Mouse (Mus musculus) embryonic facial prominence, embryonic 14.5 days (tissue): ENCODE measurements around the gene Crabp2. TPM values are rescaled to one million over a fixed set of nuclear protein-coding genes. Genes with fewer than 3 reads are reported as not detected.

Source experiments
- ATAC-seq: fragments of 200-750 bp; cut with Nextera tagmentation; 2 replicates; pipeline ENCODE4 v1.8.0; 2017; ENCODE audit warnings: low read depth, moderate number of reproducible peaks, moderate TSS enrichment
- DNase-seq: peaks from one replicate; pipeline ENCODE4 v3.0.0-alpha.2; 2015; ENCODE audit warnings: low spot score
- H3K27ac ChIP-seq: fragments of 300-500 bp; sonication (generic); replicated peaks from 2 replicates; pipeline ENCODE4 v1.5.1; 2014; ENCODE audit warnings: low read depth, mild to moderate bottlenecking, low read length, moderate library complexity
- H3K27me3 ChIP-seq: fragments of 300-500 bp; sonication (generic); replicated peaks from 2 replicates; pipeline ENCODE4 v1.6.1; 2014; ENCODE audit warnings: low read length; ENCODE audit not compliant: control insufficient read depth, insufficient read depth
- H3K36me3 ChIP-seq: fragments of 300-500 bp; sonication (generic); 2 replicates; pipeline ENCODE4 v1.6.1; 2014; ENCODE audit warnings: low read length, mixed read lengths; ENCODE audit not compliant: control insufficient read depth, insufficient read depth
- H3K4me1 ChIP-seq: fragments of 300-500 bp; sonication (generic); 2 replicates; pipeline ENCODE4 v1.6.1; 2014; ENCODE audit warnings: antibody characterized with exemption, low read length; ENCODE audit not compliant: control insufficient read depth, insufficient read depth
- H3K4me2 ChIP-seq: fragments of 300-500 bp; sonication (generic); 2 replicates; pipeline ENCODE4 v1.6.1; 2014; ENCODE audit warnings: low read depth, mild to moderate bottlenecking, low read length, moderate library complexity, mixed read lengths
- H3K4me3 ChIP-seq: fragments of 300-500 bp; sonication (generic); 2 replicates; pipeline ENCODE4 v1.5.1; 2014; ENCODE audit warnings: low read depth, mild to moderate bottlenecking, low read length
- H3K9ac ChIP-seq: fragments of 300-500 bp; sonication (generic); 2 replicates; pipeline ENCODE4 v1.6.1; 2014; ENCODE audit warnings: low read depth, mild to moderate bottlenecking, low read length, moderate library complexity, mixed read lengths
- H3K9me3 ChIP-seq: fragments of 300-500 bp; sonication (generic); 2 replicates; pipeline ENCODE4 v1.6.1; 2016; ENCODE audit warnings: low read length; ENCODE audit not compliant: control insufficient read depth
- WGBS: fragments of 180-500 bp; shearing (Covaris S2); extraction: QIAGEN DNeasy Blood & Tissue Kit; methylation state at CpG from one replicate; pipeline ENCODE4 v1.1.7; 2014; 5-methylcytosine and 5-hydroxymethylcytosine counted together
- polyA plus RNA-seq: library from polyadenylated mRNA; unstranded; fragments of >200 nt; fragmentation: Nextera tagmentation; extraction: Ambion mirVana; gene quantifications from 2 replicates; pipeline ENCODE4 v1.2.1, GENCODE M21; 2014

The Crabp2 gene
- polyA plus RNA-seq, 1 experiment from 2014 or later = 145 TPM

GRCm38 (mm10) chr3:87971489-87972202 is 23.2 kb downstream of the Crabp2 start:
- peak overlapping the region; percentile 65 for H3K27ac ChIP-seq
- peaks cover 8% of the 10 kb centered on the region for H3K27me3 ChIP-seq
- peak overlapping the region; percentile 69 for H3K9ac ChIP-seq
- H3K4me3 ChIP-seq = peak overlapping the region; percentile 54
- no peak for DNase-seq
- peaks cover 32% of the 10 kb centered on the region for H3K4me1 ChIP-seq
- ATAC-seq = 0 out of 2 replicates have a peak, but pooled peaks have one; percentile 16
- H3K4me2 ChIP-seq = peak overlapping the region; percentile 95
- WGBS = 2% methylated on average over 31 of the region's 60 CpGs
- 0 out of 2 replicates have a peak, but pooled peaks cover 10% of the 10 kb centered on the region for H3K36me3 ChIP-seq
- no peaks in the 10 kb centered on the region for H3K9me3 ChIP-seq

- Histone ChIP-seq H3K36me3 (0 out of 2 replicates have a peak, but pooled peaks cover 10% of the 10 kb centered on the region), H3K4me2 (peak overlapping the region; percentile 95), H3K9me3 (no peaks in the 10 kb centered on the region), H3K4me3 (peak overlapping the region; percentile 54), H3K9ac (peak overlapping the region; percentile 69), H3K27me3 (peaks cover 8% of the 10 kb centered on the region), H3K27ac (peak overlapping the region; percentile 65; the same call in 1 of the 2 replicates), H3K4me1 (peaks cover 32% of the 10 kb centered on the region)
- ATAC-seq (0 out of 2 replicates have a peak, but pooled peaks have one; percentile 20), DNase-seq (peak; percentile 65)
- WGBS = 7% methylated on average over 8 of the region's 8 CpGs
Measured at GRCm38 (mm10) chr3:87972203-87972664, 23.8 kb downstream of the Crabp2 start.

DNA sequence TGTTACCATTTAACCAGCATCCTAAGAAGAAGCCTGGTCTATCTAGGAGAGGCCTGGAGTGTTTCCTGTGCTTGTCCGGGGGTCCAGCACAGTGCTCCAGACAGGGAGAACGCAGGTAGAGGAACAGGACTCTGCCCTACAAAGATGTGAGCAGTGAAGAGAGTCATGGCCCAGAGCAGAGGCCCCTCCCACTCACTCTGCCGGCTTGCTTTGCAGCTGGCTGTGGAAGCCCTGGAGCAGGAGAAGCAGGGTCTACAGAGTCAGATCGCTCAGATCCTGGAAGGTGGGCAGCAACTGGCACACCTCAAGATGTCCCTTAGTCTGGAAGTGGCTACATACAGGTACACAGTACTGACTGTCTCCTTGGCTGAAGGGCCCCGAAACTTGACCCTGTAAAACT is 24.3 kb downstream of the Crabp2 start:
- Histone ChIP-seq H3K27ac (no peak overlapping the region), H3K4me2 (peak overlapping the region; percentile 95), H3K4me3 (peak overlapping the region; percentile 54), H3K36me3 (0 out of 2 replicates have a peak, but pooled peaks cover 10% of the 10 kb centered on the region), H3K9me3 (no peaks in the 10 kb centered on the region), H3K4me1 (peaks cover 32% of the 10 kb centered on the region), H3K27me3 (peaks cover 8% of the 10 kb centered on the region), H3K9ac (peak overlapping the region; percentile 69)
- WGBS = 24% methylated on average over 5 of the region's 5 CpGs
- ATAC-seq (peak; percentile 13; the same call in 1 of the 2 replicates), DNase-seq (no peak)

GRCm38 (mm10) chr3:87973593-87974380 is 25.3 kb downstream of the Crabp2 start:
- peak overlapping the region; percentile 69 for H3K9ac ChIP-seq
- no peaks in the 10 kb centered on the region for H3K9me3 ChIP-seq

GRCm38 (mm10) chr3:87974381-87974987 is 26.0 kb downstream of the Crabp2 start:
- Histone ChIP-seq H3K27ac (0 out of 2 replicates have a peak overlapping the region, but pooled peaks have one; percentile 11), H3K4me3 (peak overlapping the region; percentile 54; the same call in 1 of the 2 replicates), H3K9me3 (no peaks in the 10 kb centered on the region), H3K9ac (0 out of 2 replicates have a peak overlapping the region, but pooled peaks have one; percentile 5), H3K36me3 (0 out of 2 replicates have a peak, but pooled peaks cover 10% of the 10 kb centered on the region), H3K4me1 (peaks cover 32% of the 10 kb centered on the region), H3K27me3 (peaks cover 8% of the 10 kb centered on the region), H3K4me2 (peak overlapping the region; percentile 95)
- DNase-seq = peak; percentile 62
- ATAC-seq = peak; percentile 20; the same call in 1 of the 2 replicates
- WGBS = 23% methylated on average over 12 of the region's 12 CpGs

More at GRCm38 (mm10) chr3:87973593-87974380, 25.3 kb downstream of the Crabp2 start:
- peak overlapping the region; percentile 54 for H3K4me3 ChIP-seq
- 36% methylated on average over 14 of the region's 14 CpGs for WGBS
- H3K4me1 ChIP-seq = peaks cover 32% of the 10 kb centered on the region
- ATAC-seq = no peak; the same call in 1 of the 2 replicates
- H3K4me2 ChIP-seq = peak overlapping the region; percentile 95
- 0 out of 2 replicates have a peak, but pooled peaks cover 10% of the 10 kb centered on the region for H3K36me3 ChIP-seq
- H3K27ac ChIP-seq = 0 out of 2 replicates have a peak overlapping the region, but pooled peaks have one; percentile 11
- H3K27me3 ChIP-seq = peaks cover 8% of the 10 kb centered on the region
- no peak for DNase-seq

DNA sequence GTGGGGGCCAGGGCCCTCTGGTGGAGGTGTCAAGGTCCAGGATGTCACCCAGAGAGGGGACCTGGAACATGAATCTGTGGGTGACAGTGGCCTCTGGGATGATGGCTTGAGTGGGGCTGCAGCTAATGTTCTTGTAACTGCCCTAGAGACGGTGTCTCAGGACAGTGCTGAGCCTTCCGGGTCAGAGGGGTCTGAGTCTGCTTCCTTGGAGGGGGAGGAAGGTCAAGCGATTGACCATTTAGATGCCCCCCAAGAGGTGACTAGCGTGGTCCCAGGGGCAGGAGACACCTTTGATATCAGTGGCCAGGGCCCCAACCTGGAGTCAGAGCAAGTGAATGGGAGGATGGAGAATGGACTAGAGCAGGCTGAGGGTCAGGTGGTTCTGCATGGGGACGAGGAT is 31.0 kb downstream of the Crabp2 start:
- DNase-seq (no peak), ATAC-seq (no peak)
- no peak overlapping the region for H3K4me2 ChIP-seq
- no peak overlapping the region for H3K4me3 ChIP-seq
- H3K27ac ChIP-seq = no peak overlapping the region
- no peaks in the 10 kb centered on the region for H3K9me3 ChIP-seq
- no peaks in the 10 kb centered on the region for H3K27me3 ChIP-seq
- WGBS = 91% methylated on average over 5 of the region's 5 CpGs
- peaks cover 24% of the 10 kb centered on the region for H3K4me1 ChIP-seq
- H3K9ac ChIP-seq = no peak overlapping the region
- H3K36me3 ChIP-seq = 0 out of 2 replicates have a peak, but pooled peaks cover 10% of the 10 kb centered on the region

GRCm38 (mm10) chr3:87980085-87980484 is 31.6 kb downstream of the Crabp2 start:
- Histone ChIP-seq H3K9me3 (no peaks in the 10 kb centered on the region), H3K27ac (no peak overlapping the region), H3K9ac (no peak overlapping the region), H3K4me1 (peaks cover 25% of the 10 kb centered on the region), H3K4me3 (no peak overlapping the region), H3K36me3 (0 out of 2 replicates have a peak, but pooled peaks cover 10% of the 10 kb centered on the region), H3K27me3 (no peaks in the 10 kb centered on the region), H3K4me2 (no peak overlapping the region)
- no peak for DNase-seq
- WGBS = 44% methylated on average over 3 of the region's 3 CpGs
- ATAC-seq = no peak

DNA sequence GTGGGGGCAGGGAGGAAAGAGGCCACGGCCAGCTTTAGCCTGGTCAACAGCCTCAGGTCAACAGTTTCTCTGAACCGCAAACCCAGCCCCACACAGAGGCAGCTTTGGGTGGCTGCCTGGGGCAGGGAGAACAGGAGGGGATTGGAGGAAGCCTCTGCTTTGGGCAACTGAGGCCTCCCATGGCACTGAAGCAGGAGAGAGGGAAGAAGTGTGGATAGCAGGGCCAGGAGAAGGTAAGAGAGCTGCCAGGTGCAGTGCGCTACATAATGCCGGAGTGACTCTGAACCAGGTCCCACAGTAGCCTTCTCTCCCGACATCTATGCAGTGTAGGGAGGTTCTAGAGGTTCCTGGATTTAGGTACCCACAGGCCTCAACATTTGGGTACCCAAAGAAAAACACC is 32.3 kb downstream of the Crabp2 start:
- WGBS = 56% methylated on average over 5 of the region's 5 CpGs
- H3K9me3 ChIP-seq = no peaks in the 10 kb centered on the region
- ATAC-seq (no peak), DNase-seq (no peak)
- H3K27me3 ChIP-seq = no peaks in the 10 kb centered on the region
- no peak overlapping the region for H3K4me3 ChIP-seq
- 0 out of 2 replicates have a peak overlapping the region, but pooled peaks have one; percentile 1 for H3K27ac ChIP-seq
- 0 out of 2 replicates have a peak, but pooled peaks cover 5% of the 10 kb centered on the region for H3K36me3 ChIP-seq
- H3K4me2 ChIP-seq = no peak overlapping the region
- peaks cover 32% of the 10 kb centered on the region for H3K4me1 ChIP-seq
- H3K9ac ChIP-seq = 0 out of 2 replicates have a peak overlapping the region, but pooled peaks have one; percentile 5
